Mouse (Mus musculus): ENCODE data around the gene Xrcc1. TPM values are rescaled to one million over a fixed set of nuclear protein-coding genes. Genes with fewer than 3 reads are reported as not detected.

Xrcc1 gene
- total and polyA plus RNA-seq, 3 experiments, result 52.7 to 211 (median 85.9) TPM

GRCm38 (mm10) chr7:24619671-24620397, 73.7 kb downstream of the Xrcc1 start:
- H3K27me3 ChIP-seq (ENCODE audit: insufficient read depth, low read length), result peaks cover 1% of the 10 kb centered on the region; the same call in 1 of the 2 replicates
- no peak for DNase-seq (ENCODE audit: low spot score)
- no peak for ATAC-seq (ENCODE audit: extremely low read depth, insufficient number of reproducible peaks, low FRiP score, poor library complexity, severe bottlenecking)
- no peaks in the 10 kb centered on the region; the same call in 1 of the 2 replicates for H3K9me3 ChIP-seq (replicated peaks)
- H3K36me3 ChIP-seq (replicated peaks), result peaks cover 62% of the 10 kb centered on the region
- TF ChIP-seq TAL1 (conservative IDR thresholded peaks at IDR 0.05; ENCODE audit: low read depth, low read length) (no peak), CTCF (IDR thresholded peaks at IDR 0.05; ENCODE audit: low read depth, low read length) (no peak), GATA1 (IDR thresholded peaks at IDR 0.05; ENCODE audit: borderline replicate concordance, low read length) (no peak), GATA2 (IDR thresholded peaks at IDR 0.05; ENCODE audit: borderline replicate concordance, low read depth, low read length) (no peak), POLR2AphosphoS5 (IDR thresholded peaks at IDR 0.05; ENCODE audit: insufficient replicate concordance, low read depth, low read length) (no peak)
- H3K4me1 ChIP-seq (ENCODE audit: insufficient read depth, low read depth, low read length), result peaks cover 4% of the 10 kb centered on the region; the same call in 1 of the 2 replicates
- H3K4me3 ChIP-seq (ENCODE audit: low read depth, low read length), result no peak overlapping the region

- Histone ChIP-seq H3K36me3 (replicated peaks) (peaks cover 67% of the 10 kb centered on the region), H3K4me1 (ENCODE audit: insufficient read depth, low read depth, low read length) (peaks cover 4% of the 10 kb centered on the region; the same call in 1 of the 2 replicates), H3K9me3 (replicated peaks) (no peaks in the 10 kb centered on the region; the same call in 1 of the 2 replicates), H3K27me3 (ENCODE audit: insufficient read depth, low read length) (no peaks in the 10 kb centered on the region; the same call in 1 of the 2 replicates), H3K4me3 (ENCODE audit: low read depth, low read length) (no peak overlapping the region)
- TF ChIP-seq POLR2AphosphoS5 (IDR thresholded peaks at IDR 0.05; ENCODE audit: insufficient replicate concordance, low read depth, low read length) (no peak), CTCF (IDR thresholded peaks at IDR 0.05; ENCODE audit: low read depth, low read length) (peak; percentile 21; the same call in 1 of the 2 replicates), TAL1 (conservative IDR thresholded peaks at IDR 0.05; ENCODE audit: low read depth, low read length) (no peak)
- ATAC-seq (ENCODE audit: extremely low read depth, insufficient number of reproducible peaks, low FRiP score, poor library complexity, severe bottlenecking), result no peak
- no peak for DNase-seq (ENCODE audit: low spot score)
Measured at GRCm38 (mm10) chr7:24621193-24621592, 75.1 kb downstream of the Xrcc1 start.

DNA sequence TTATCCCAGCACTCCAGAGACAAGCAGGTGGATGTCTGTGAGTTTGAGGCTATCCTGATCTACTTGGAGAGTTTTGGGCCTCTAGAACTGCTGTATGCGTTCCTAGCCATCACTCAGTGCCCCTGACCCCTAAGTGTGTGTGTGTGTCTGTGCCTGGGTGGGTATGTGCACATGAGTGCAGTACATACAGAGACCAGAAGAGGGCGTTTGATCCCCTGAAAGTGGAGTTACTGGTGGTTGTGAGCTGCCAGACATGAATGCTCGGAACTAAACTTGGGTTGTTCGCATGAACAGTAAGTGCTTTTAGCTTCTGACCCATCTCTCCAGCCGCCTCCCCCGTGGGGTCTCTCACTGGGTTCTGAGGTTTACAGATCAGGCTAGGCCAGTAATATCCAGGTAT, 76.9 kb downstream of the Xrcc1 start:
- no peak for TF ChIP-seq CTCF (IDR thresholded peaks at IDR 0.05; ENCODE audit: low read depth, low read length)
- no peak for TF ChIP-seq GATA1 (IDR thresholded peaks at IDR 0.05; ENCODE audit: borderline replicate concordance, low read length)
- no peak for TF ChIP-seq GATA2 (IDR thresholded peaks at IDR 0.05; ENCODE audit: borderline replicate concordance, low read depth, low read length)
- TF ChIP-seq TAL1 (conservative IDR thresholded peaks at IDR 0.05; ENCODE audit: low read depth, low read length), result no peak
- no peak for TF ChIP-seq POLR2AphosphoS5 (IDR thresholded peaks at IDR 0.05; ENCODE audit: insufficient replicate concordance, low read depth, low read length)
- Histone ChIP-seq H3K9me3 (replicated peaks) (no peaks in the 10 kb centered on the region; the same call in 1 of the 2 replicates), H3K4me1 (ENCODE audit: insufficient read depth, low read depth, low read length) (peaks cover 4% of the 10 kb centered on the region; the same call in 1 of the 2 replicates), H3K4me3 (ENCODE audit: low read depth, low read length) (no peak overlapping the region), H3K27me3 (ENCODE audit: insufficient read depth, low read length) (no peaks in the 10 kb centered on the region; the same call in 1 of the 2 replicates), H3K36me3 (replicated peaks) (peaks cover 60% of the 10 kb centered on the region)
- ATAC-seq (ENCODE audit: extremely low read depth, insufficient number of reproducible peaks, low FRiP score, poor library complexity, severe bottlenecking), result no peak
- DNase-seq (ENCODE audit: low spot score), result no peak

Other genes starting within 250 kb of the Xrcc1 start
Only the 20 nearest of the 22 such genes appear.
- 8.9 and 12.5 TPM in 2 replicates for gene Zfp94, start 229.6 kb upstream of the Xrcc1 start, total RNA-seq (2014; fragmentation: Nextera tagmentation)
- 5.4 and 6.0 TPM in 2 replicates for gene Zfp94, start 229.6 kb upstream of the Xrcc1 start, total RNA-seq (2017)
- gene Zfp94, start 229.6 kb upstream of the Xrcc1 start, polyA plus RNA-seq (2012), result 3.1 and 3.5 TPM in 2 replicates
- not detected in 2 replicates for gene Tescl, start 212.4 kb upstream of the Xrcc1 start, total RNA-seq (2014; fragmentation: Nextera tagmentation)
- not detected in 2 replicates for gene Tescl, start 212.4 kb upstream of the Xrcc1 start, total RNA-seq (2017)
- gene Tescl, start 212.4 kb upstream of the Xrcc1 start, polyA plus RNA-seq (2012), result not detected in 2 replicates
- not detected in 2 replicates for gene Lypd5, start 197.1 kb upstream of the Xrcc1 start, total RNA-seq (2014; fragmentation: Nextera tagmentation)
- gene Lypd5, start 197.1 kb upstream of the Xrcc1 start, total RNA-seq (2017), result not detected in 2 replicates
- not detected in 2 replicates for gene Lypd5, start 197.1 kb upstream of the Xrcc1 start, polyA plus RNA-seq (2012)
- gene Kcnn4, start 176.0 kb upstream of the Xrcc1 start, total RNA-seq (2014; fragmentation: Nextera tagmentation), result 14.0 and 40.3 TPM in 2 replicates
- 20.4 and 22.9 TPM in 2 replicates for gene Kcnn4, start 176.0 kb upstream of the Xrcc1 start, total RNA-seq (2017)
- 66.2 and 70.4 TPM in 2 replicates for gene Kcnn4, start 176.0 kb upstream of the Xrcc1 start, polyA plus RNA-seq (2012)
- 21.7 and 77.3 TPM in 2 replicates for gene Smg9, start 146.7 kb upstream of the Xrcc1 start, total RNA-seq (2014; fragmentation: Nextera tagmentation)
- gene Smg9, start 146.7 kb upstream of the Xrcc1 start, total RNA-seq (2017), result 16.1 and 19.1 TPM in 2 replicates
- 61.5 and 67.4 TPM in 2 replicates for gene Smg9, start 146.7 kb upstream of the Xrcc1 start, polyA plus RNA-seq (2012)
- gene Irgc1, start 94.0 kb upstream of the Xrcc1 start, total RNA-seq (2014; fragmentation: Nextera tagmentation), result 2.0 TPM in 1 of 2 replicates, not detected in the other
- gene Irgc1, start 94.0 kb upstream of the Xrcc1 start, total RNA-seq (2017), result 0.33 TPM in 1 of 2 replicates, not detected in the other
- 0.06 and 0.09 TPM in 2 replicates for gene Irgc1, start 94.0 kb upstream of the Xrcc1 start, polyA plus RNA-seq (2012)
- gene Plaur, start 83.8 kb upstream of the Xrcc1 start, total RNA-seq (2014; fragmentation: Nextera tagmentation), result not detected in 2 replicates
- gene Plaur, start 83.8 kb upstream of the Xrcc1 start, total RNA-seq (2017), result 0.11 and 0.17 TPM in 2 replicates
- gene Plaur, start 83.8 kb upstream of the Xrcc1 start, polyA plus RNA-seq (2012), result 0.11 and 0.17 TPM in 2 replicates
- gene Cadm4, start 64.3 kb upstream of the Xrcc1 start, total RNA-seq (2014; fragmentation: Nextera tagmentation), result not detected in 2 replicates
- gene Cadm4, start 64.3 kb upstream of the Xrcc1 start, total RNA-seq (2017), result 0.06 TPM in 1 of 2 replicates, not detected in the other
- 0.02 and 0.16 TPM in 2 replicates for gene Cadm4, start 64.3 kb upstream of the Xrcc1 start, polyA plus RNA-seq (2012)
- 1.7 and 2.6 TPM in 2 replicates for gene Zfp428, start 39.3 kb upstream of the Xrcc1 start, total RNA-seq (2014; fragmentation: Nextera tagmentation)
- 3.8 and 4.4 TPM in 2 replicates for gene Zfp428, start 39.3 kb upstream of the Xrcc1 start, total RNA-seq (2017)
- 39.9 and 53.3 TPM in 2 replicates for gene Zfp428, start 39.3 kb upstream of the Xrcc1 start, polyA plus RNA-seq (2012)
- gene AC161166.1, start 33.8 kb upstream of the Xrcc1 start, total RNA-seq (2014; fragmentation: Nextera tagmentation), result not detected in 2 replicates
- 0.22 TPM in 1 of 2 replicates, not detected in the other for gene AC161166.1, start 33.8 kb upstream of the Xrcc1 start, total RNA-seq (2017)
- gene AC161166.1, start 33.8 kb upstream of the Xrcc1 start, polyA plus RNA-seq (2012), result not detected in 2 replicates
- gene Irgq, start 15.6 kb upstream of the Xrcc1 start, total RNA-seq (2014; fragmentation: Nextera tagmentation), result 5.5 and 6.2 TPM in 2 replicates
- 4.0 and 4.6 TPM in 2 replicates for gene Irgq, start 15.6 kb upstream of the Xrcc1 start, total RNA-seq (2017)
- gene Irgq, start 15.6 kb upstream of the Xrcc1 start, polyA plus RNA-seq (2012), result 3.6 and 3.9 TPM in 2 replicates
- gene Pinlyp, start 171 bp upstream of the Xrcc1 start, total RNA-seq (2014; fragmentation: Nextera tagmentation), result not detected in 2 replicates
- not detected in 2 replicates for gene Pinlyp, start 171 bp upstream of the Xrcc1 start, total RNA-seq (2017)
- gene Pinlyp, start 171 bp upstream of the Xrcc1 start, polyA plus RNA-seq (2012), result not detected in 2 replicates
- gene Ethe1, start 41.3 kb downstream of the Xrcc1 start, total RNA-seq (2014; fragmentation: Nextera tagmentation), result 9.1 and 12.0 TPM in 2 replicates
- gene Ethe1, start 41.3 kb downstream of the Xrcc1 start, total RNA-seq (2017), result 4.8 and 8.6 TPM in 2 replicates
- gene Ethe1, start 41.3 kb downstream of the Xrcc1 start, polyA plus RNA-seq (2012), result 11.0 and 12.0 TPM in 2 replicates
- gene Zfp575, start 41.4 kb downstream of the Xrcc1 start, total RNA-seq (2014; fragmentation: Nextera tagmentation), result not detected in 2 replicates
- 0.05 TPM in 1 of 2 replicates, not detected in the other for gene Zfp575, start 41.4 kb downstream of the Xrcc1 start, total RNA-seq (2017)
- gene Zfp575, start 41.4 kb downstream of the Xrcc1 start, polyA plus RNA-seq (2012), result not detected in 2 replicates
- 2.3 and 8.0 TPM in 2 replicates for gene Phldb3, start 64.5 kb downstream of the Xrcc1 start, total RNA-seq (2014; fragmentation: Nextera tagmentation)
- 1.1 and 1.4 TPM in 2 replicates for gene Phldb3, start 64.5 kb downstream of the Xrcc1 start, total RNA-seq (2017)
- 4.9 and 6.0 TPM in 2 replicates for gene Phldb3, start 64.5 kb downstream of the Xrcc1 start, polyA plus RNA-seq (2012)
- not detected in 2 replicates for gene Lypd3, start 90.3 kb downstream of the Xrcc1 start, total RNA-seq (2014; fragmentation: Nextera tagmentation)
- gene Lypd3, start 90.3 kb downstream of the Xrcc1 start, total RNA-seq (2017), result 0.23 TPM in 1 of 2 replicates, not detected in the other
- not detected in 2 replicates for gene Lypd3, start 90.3 kb downstream of the Xrcc1 start, polyA plus RNA-seq (2012)
- gene Tex101, start 130.4 kb downstream of the Xrcc1 start, total RNA-seq (2014; fragmentation: Nextera tagmentation), result not detected in 2 replicates
- 0.16 TPM in 1 of 2 replicates, not detected in the other for gene Tex101, start 130.4 kb downstream of the Xrcc1 start, total RNA-seq (2017)
- gene Tex101, start 130.4 kb downstream of the Xrcc1 start, polyA plus RNA-seq (2012), result not detected in 2 replicates
- not detected in 2 replicates for gene BC049730, start 163.0 kb downstream of the Xrcc1 start, total RNA-seq (2014; fragmentation: Nextera tagmentation)
- gene BC049730, start 163.0 kb downstream of the Xrcc1 start, total RNA-seq (2017), result not detected in 2 replicates
- not detected in 2 replicates for gene BC049730, start 163.0 kb downstream of the Xrcc1 start, polyA plus RNA-seq (2012)
- not detected in 2 replicates for gene Gm4763, start 180.6 kb downstream of the Xrcc1 start, total RNA-seq (2014; fragmentation: Nextera tagmentation)
- gene Gm4763, start 180.6 kb downstream of the Xrcc1 start, total RNA-seq (2017), result not detected in 2 replicates
- not detected in 2 replicates for gene Gm4763, start 180.6 kb downstream of the Xrcc1 start, polyA plus RNA-seq (2012)
- not detected in 2 replicates for gene Cd177, start 214.0 kb downstream of the Xrcc1 start, total RNA-seq (2014; fragmentation: Nextera tagmentation)
- gene Cd177, start 214.0 kb downstream of the Xrcc1 start, total RNA-seq (2017), result not detected in 2 replicates
- gene Cd177, start 214.0 kb downstream of the Xrcc1 start, polyA plus RNA-seq (2012), result 0.03 TPM in 1 of 2 replicates, not detected in the other

All from G1E (cell line).